Mouse (Mus musculus) MEL (cell line): ENCODE results near the gene Gata2. TPM values are rescaled to one million over a fixed set of nuclear protein-coding genes. Genes with fewer than 3 reads are reported as not detected.

Experiments used
- DNase-seq: peaks from one replicate; pipeline ENCODE4 v3.0.0; 2011; ENCODE audit warnings: low read depth, low spot score
- H3K27ac ChIP-seq: 2 replicates; pipeline ENCODE4 v1.5.1; 2012; ENCODE audit warnings: low read depth, mild to moderate bottlenecking, control low read depth, low read length, moderate library complexity; ENCODE audit not compliant: control insufficient read depth
- H3K27me3 ChIP-seq, 2 experiments: fragments of 150-350 bp in 1 of 2; sonication (generic) in 1 of 2; 2 replicates each; pipeline ENCODE4 v1.6.1; 2012; ENCODE audit warnings: low read length in 2 of 2, mild to moderate bottlenecking in 2 of 2, improper control_type of control experiment in 1 of 2, moderate library complexity in 1 of 2; ENCODE audit not compliant: insufficient read depth in 2 of 2, control insufficient read depth in 1 of 2
- H3K36me3 ChIP-seq, 2 experiments: 2 replicates each; pipeline ENCODE4 v1.6.1; 2012 to 2014; ENCODE audit warnings: low read length in 2 of 2, improper control_type of control experiment in 1 of 2, inconsistent platforms in 1 of 2, mild to moderate bottlenecking in 1 of 2; ENCODE audit not compliant: insufficient read depth in 2 of 2, control insufficient read depth in 1 of 2
- H3K4me1 ChIP-seq, 2 experiments: fragments of 150-350 bp in 1 of 2; sonication (generic) in 1 of 2; 2 replicates each; pipeline ENCODE4 v1.6.1; 2012; ENCODE audit warnings: low read length in 2 of 2, improper control_type of control experiment in 1 of 2, mild to moderate bottlenecking in 1 of 2; ENCODE audit not compliant: insufficient read depth in 2 of 2, control insufficient read depth in 1 of 2
- H3K4me3 ChIP-seq, 2 experiments: fragments of 150-350 bp in 1 of 2; sonication (generic) in 1 of 2; 2 replicates each; pipeline ENCODE4 v1.5.1; 2012; ENCODE audit warnings: low read depth in 2 of 2, low read length in 2 of 2, mild to moderate bottlenecking in 2 of 2, moderate library complexity in 2 of 2, control low read depth in 1 of 2, improper control_type of control experiment in 1 of 2; ENCODE audit not compliant: control insufficient read depth in 1 of 2, insufficient read depth in 1 of 2
- H3K79me2 ChIP-seq: 2 replicates; pipeline ENCODE4 v1.6.1; 2012; ENCODE audit warnings: mild to moderate bottlenecking, low read length, moderate library complexity; ENCODE audit not compliant: control insufficient read depth, poor library complexity, insufficient read depth
- H3K9ac ChIP-seq: 2 replicates; pipeline ENCODE4 v1.6.1; 2012; ENCODE audit warnings: low read depth, mild to moderate bottlenecking, control low read depth, low read length, moderate library complexity; ENCODE audit not compliant: control insufficient read depth, poor library complexity, severe bottlenecking
- H3K9me3 ChIP-seq: fragments of 150-350 bp; sonication (generic); replicated peaks from 2 replicates; pipeline ENCODE4 v1.6.1; 2012; ENCODE audit warnings: mild to moderate bottlenecking, low read length, improper control_type of control experiment, moderate library complexity; ENCODE audit not compliant: insufficient read depth
- BHLHE40 ChIP-seq: IDR thresholded peaks from 2 replicates; pipeline ENCODE4 v1.6.1; 2012; ENCODE audit warnings: low read depth, mild to moderate bottlenecking, inconsistent platforms, low read length, improper control_type of control experiment, borderline replicate concordance
- CHD1 ChIP-seq: IDR thresholded peaks from 2 replicates; pipeline ENCODE4 v1.6.1; 2012; ENCODE audit warnings: low read depth, mild to moderate bottlenecking, inconsistent platforms, low read length, improper control_type of control experiment
- CTCF ChIP-seq, 3 experiments: IDR thresholded peaks in 2 of 3; conservative IDR thresholded peaks in 1 of 3; 2 replicates each; pipeline ENCODE4 v1.5.1; 2011 to 2012; ENCODE audit warnings: low read length in 3 of 3, low read depth in 2 of 3, mild to moderate bottlenecking in 2 of 3, improper control_type of control experiment in 1 of 3, inconsistent platforms in 1 of 3, mixed read lengths in 1 of 3, moderate library complexity in 1 of 3; ENCODE audit not compliant: control insufficient read depth in 1 of 3, insufficient read depth in 1 of 3, poor library complexity in 1 of 3, severe bottlenecking in 1 of 3
- E2F4 ChIP-seq: IDR thresholded peaks from 2 replicates; pipeline ENCODE4 v1.6.1; 2011; ENCODE audit warnings: low read depth, low read length, improper control_type of control experiment, borderline replicate concordance
- EP300 ChIP-seq, 2 experiments: IDR thresholded peaks; 2 replicates each; pipeline ENCODE4 v1.6.1; 2011; ENCODE audit warnings: improper control_type of control experiment in 2 of 2, low read length in 2 of 2, low read depth in 1 of 2, mild to moderate bottlenecking in 1 of 2
- ETS1 ChIP-seq: IDR thresholded peaks from 2 replicates; pipeline ENCODE4 v1.6.1; 2012; ENCODE audit warnings: low read depth, mild to moderate bottlenecking, inconsistent platforms, low read length, improper control_type of control experiment, moderate library complexity
- GABPA ChIP-seq: IDR thresholded peaks from 2 replicates; pipeline ENCODE4 v1.6.1; 2012; ENCODE audit warnings: low read depth, mild to moderate bottlenecking, inconsistent platforms, low read length, improper control_type of control experiment, moderate library complexity
- GATA1 ChIP-seq: IDR thresholded peaks from 2 replicates; pipeline ENCODE4 v1.6.1; 2011; ENCODE audit warnings: low read depth, low read length, improper control_type of control experiment
- JUND ChIP-seq: IDR thresholded peaks from 2 replicates; pipeline ENCODE4 v1.6.1; 2011; ENCODE audit warnings: low read depth, mild to moderate bottlenecking, improper control_type of control experiment, low read length
- MAFK ChIP-seq: IDR thresholded peaks from 2 replicates; pipeline ENCODE4 v1.6.1; 2011; ENCODE audit warnings: low read depth, mild to moderate bottlenecking, low read length, improper control_type of control experiment, borderline replicate concordance
- MAX ChIP-seq: IDR thresholded peaks from 2 replicates; pipeline ENCODE4 v1.6.1; 2011; ENCODE audit warnings: low read length, improper control_type of control experiment
- MAZ ChIP-seq: IDR thresholded peaks from 2 replicates; pipeline ENCODE4 v1.6.1; 2012; ENCODE audit warnings: low read depth, mild to moderate bottlenecking, inconsistent platforms, low read length, improper control_type of control experiment
- MYB ChIP-seq: IDR thresholded peaks from 2 replicates; pipeline ENCODE4 v1.6.1; 2011; ENCODE audit warnings: mild to moderate bottlenecking, low read depth, low read length, improper control_type of control experiment
- MYC ChIP-seq: IDR thresholded peaks from 2 replicates; pipeline ENCODE4 v1.6.1; 2011; ENCODE audit warnings: low read depth, mild to moderate bottlenecking, low read length, improper control_type of control experiment, moderate library complexity
- NELFE ChIP-seq: IDR thresholded peaks from 2 replicates; pipeline ENCODE4 v1.6.1; 2011; ENCODE audit warnings: low read depth, low read length, improper control_type of control experiment
- NRF1 ChIP-seq: IDR thresholded peaks from 2 replicates; pipeline ENCODE4 v1.6.1; 2014; ENCODE audit warnings: low read depth, mild to moderate bottlenecking, inconsistent platforms, low read length, improper control_type of control experiment, moderate library complexity; ENCODE audit not compliant: poor library complexity, insufficient read depth, severe bottlenecking
- POLR2A ChIP-seq, 2 experiments: IDR thresholded peaks; 2 replicates each; pipeline ENCODE4 v1.6.1; 2011 to 2012; ENCODE audit warnings: low read length in 2 of 2, mild to moderate bottlenecking in 2 of 2, control low read depth in 1 of 2, improper control_type of control experiment in 1 of 2, low read depth in 1 of 2, moderate library complexity in 1 of 2; ENCODE audit not compliant: control insufficient read depth in 1 of 2, insufficient read depth in 1 of 2, poor library complexity in 1 of 2
- RAD21 ChIP-seq: IDR thresholded peaks from 2 replicates; pipeline ENCODE4 v1.6.1; 2011; ENCODE audit warnings: mild to moderate bottlenecking, low read depth, low read length, improper control_type of control experiment
- SIN3A ChIP-seq: IDR thresholded peaks from 2 replicates; pipeline ENCODE4 v1.6.1; 2012; ENCODE audit warnings: low read length, improper control_type of control experiment, inconsistent platforms
- SMC3 ChIP-seq: IDR thresholded peaks from 2 replicates; pipeline ENCODE4 v1.6.1; 2011; ENCODE audit warnings: low read depth, low read length, improper control_type of control experiment
- TAL1 ChIP-seq: IDR thresholded peaks from 2 replicates; pipeline ENCODE4 v1.6.1; 2012; ENCODE audit warnings: mild to moderate bottlenecking, inconsistent platforms, low read length, moderate library complexity, mixed read lengths
- USF1 ChIP-seq: IDR thresholded peaks from 2 replicates; pipeline ENCODE4 v1.6.1; 2014; ENCODE audit warnings: low read depth, mild to moderate bottlenecking, inconsistent platforms, low read length, improper control_type of control experiment, moderate library complexity
- ZC3H11A ChIP-seq: IDR thresholded peaks from 2 replicates; pipeline ENCODE4 v1.6.1; 2012; ENCODE audit warnings: low read depth, mild to moderate bottlenecking, inconsistent platforms, low read length, improper control_type of control experiment
- ZKSCAN1 ChIP-seq: IDR thresholded peaks from 2 replicates; pipeline ENCODE4 v1.6.1; 2012; ENCODE audit warnings: low read depth, mild to moderate bottlenecking, inconsistent platforms, low read length, improper control_type of control experiment, moderate library complexity
- polyA plus RNA-seq, 2 experiments: library from polyadenylated mRNA; stranded (reverse) in 1 of 2; unstranded in 1 of 2; fragments of >175 nt in 1 of 2; fragments of >200 nt in 1 of 2; gene quantifications; 2 replicates each; pipeline versions ENCODE4 v1.2.1 to v1.2.4; 2012; ENCODE audit warnings: low replicate concordance in 2 of 2, low read depth in 1 of 2; ENCODE audit not compliant: insufficient read length in 2 of 2, insufficient read depth in 1 of 2, missing spikeins in 1 of 2
- total RNA-seq: library from RNA; depleted of rRNA; stranded (reverse); fragments of 300-350 nt; gene quantifications from 2 replicates; pipeline ENCODE4 v1.2.3, GENCODE M21; 2012

Gata2 gene
- total and polyA plus RNA-seq, 3 experiments: 7.7 to 12.4 TPM; not detected in 1

DNA sequence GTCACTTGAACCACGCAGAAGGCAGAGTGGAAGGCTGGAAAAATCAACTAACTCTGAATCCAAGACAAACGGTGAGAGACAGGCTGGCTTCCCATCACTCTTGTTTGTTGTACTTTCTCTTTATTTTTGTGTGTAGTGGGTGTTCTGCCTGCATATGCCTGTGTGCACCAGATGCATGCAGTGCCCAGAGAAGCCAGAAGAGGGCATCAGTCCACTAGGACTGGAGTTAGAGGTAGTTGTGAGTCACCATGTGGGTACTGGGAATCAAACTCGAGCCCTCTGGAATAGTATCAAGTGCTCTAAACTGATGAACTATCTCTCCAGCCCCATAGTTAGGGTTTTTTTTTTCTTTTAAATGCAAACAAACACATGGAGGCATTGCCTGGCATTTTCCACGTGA, 42.4 kb upstream of the Gata2 start:
- H3K27ac ChIP-seq: no peak overlapping the region
- peak; percentile 43 for TF ChIP-seq RAD21
- peak; percentile 47 to 52 (median 51) for TF ChIP-seq CTCF (IDR thresholded peaks at IDR 0.05 in 2 of 3, conservative IDR thresholded peaks at IDR 0.05 in 1 of 3; ENCODE audit: control insufficient read depth in 1 of 3, insufficient read depth in 1 of 3, low read depth in 2 of 3, low read length in 3 of 3, poor library complexity in 1 of 3, severe bottlenecking in 1 of 3)
- TF ChIP-seq ZC3H11A: peak; percentile 28
- no peak for TF ChIP-seq BHLHE40
- peak; percentile 50 for TF ChIP-seq SMC3
- H3K4me3 ChIP-seq: no peak overlapping the region
- no peaks in the 10 kb centered on the region for H3K36me3 ChIP-seq
- H3K27me3 ChIP-seq: no peaks in the 10 kb centered on the region
- H3K79me2 ChIP-seq: no peaks in the 10 kb centered on the region
- peak; percentile 47 for DNase-seq
- no peak overlapping the region for H3K9ac ChIP-seq
- no peaks in the 10 kb centered on the region for H3K4me1 ChIP-seq
- H3K9me3 ChIP-seq: no peaks in the 10 kb centered on the region

DNA sequence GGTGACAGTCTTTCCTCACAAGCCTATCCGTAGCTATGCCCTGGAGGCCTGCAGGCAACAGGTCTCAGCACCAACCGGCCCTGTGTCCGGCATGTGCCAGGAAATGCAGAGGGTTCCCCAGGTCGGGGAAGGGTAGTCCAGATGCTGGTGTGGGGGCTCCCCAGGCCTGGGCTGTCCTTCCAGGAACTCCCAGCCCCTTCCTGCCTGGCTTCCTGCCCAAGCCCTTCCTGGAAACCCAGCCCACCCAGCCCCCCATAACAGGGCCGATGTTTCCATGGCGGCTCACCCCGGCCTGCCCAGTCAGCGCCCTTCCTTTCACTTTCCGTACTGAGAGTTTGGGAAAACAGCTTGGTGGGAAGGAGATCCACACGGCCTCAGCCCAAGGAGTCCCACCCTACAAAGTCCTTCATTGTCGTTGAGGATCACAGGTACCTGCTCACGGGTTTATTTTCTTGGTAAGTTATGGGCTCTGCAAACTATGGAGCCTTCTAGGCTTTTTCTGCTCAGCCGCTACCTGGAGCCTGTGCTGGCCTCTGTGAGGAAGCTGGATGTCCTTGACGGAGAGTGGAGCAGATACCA, 41.5 kb upstream of the Gata2 start:
- no peaks in the 10 kb centered on the region for H3K9me3 ChIP-seq
- H3K27me3 ChIP-seq: no peaks in the 10 kb centered on the region
- H3K79me2 ChIP-seq: no peaks in the 10 kb centered on the region
- no peaks in the 10 kb centered on the region for H3K36me3 ChIP-seq
- H3K9ac ChIP-seq: no peak overlapping the region
- H3K27ac ChIP-seq: no peak overlapping the region
- H3K4me1 ChIP-seq: no peaks in the 10 kb centered on the region
- no peak for DNase-seq
- H3K4me3 ChIP-seq: no peak overlapping the region
- TF ChIP-seq JUND (no peak), MAX (no peak), ZKSCAN1 (no peak), BHLHE40 (no peak), USF1 (no peak), NRF1 (no peak), MAZ (no peak), GATA1 (no peak), MYB (no peak), MYC (no peak)

DNA sequence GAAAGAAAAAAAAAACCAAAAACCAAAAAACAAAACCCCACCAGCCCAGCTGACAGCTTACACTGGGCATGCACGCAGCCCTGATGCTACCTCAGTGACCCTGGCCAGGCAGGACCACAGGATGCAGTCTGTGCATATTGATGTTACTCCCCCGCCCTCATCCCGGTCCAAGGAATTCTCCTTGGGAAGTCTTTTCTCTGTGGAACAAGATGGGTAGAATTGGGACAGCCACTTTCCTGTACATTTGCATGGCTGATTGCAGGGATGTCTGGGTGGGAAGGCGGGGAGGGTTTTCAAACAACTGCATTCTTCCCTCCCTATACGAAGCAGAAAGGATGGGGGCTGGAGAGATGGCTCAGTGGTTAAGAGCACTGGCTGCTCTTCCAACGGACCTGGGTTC, 40.7 kb upstream of the Gata2 start:
- no peaks in the 10 kb centered on the region for H3K79me2 ChIP-seq
- TF ChIP-seq MAFK: no peak
- no peak for TF ChIP-seq EP300 (IDR thresholded peaks at IDR 0.05; ENCODE audit: low read depth in 1 of 2, low read length in 2 of 2)
- no peak for TF ChIP-seq NELFE
- TF ChIP-seq MYB: no peak
- TF ChIP-seq BHLHE40: no peak
- no peak for TF ChIP-seq GABPA
- TF ChIP-seq ETS1: no peak
- TF ChIP-seq JUND: no peak
- TF ChIP-seq TAL1: no peak
- TF ChIP-seq MAZ: no peak
- TF ChIP-seq POLR2A (IDR thresholded peaks at IDR 0.05; ENCODE audit: control insufficient read depth in 1 of 2, insufficient read depth in 1 of 2, low read depth in 1 of 2, low read length in 2 of 2, poor library complexity in 1 of 2): no peak
- no peak for TF ChIP-seq E2F4
- no peak for TF ChIP-seq SIN3A
- TF ChIP-seq CHD1: no peak
- no peak for TF ChIP-seq GATA1
- no peak for TF ChIP-seq ZC3H11A
- H3K9me3 ChIP-seq: no peaks in the 10 kb centered on the region
- no peak overlapping the region for H3K9ac ChIP-seq
- no peak for DNase-seq
- no peak overlapping the region for H3K27ac ChIP-seq
- no peaks in the 10 kb centered on the region for H3K4me1 ChIP-seq
- no peaks in the 10 kb centered on the region for H3K36me3 ChIP-seq
- H3K27me3 ChIP-seq: no peaks in the 10 kb centered on the region
- H3K4me3 ChIP-seq: no peak overlapping the region
